Mouse (Mus musculus): ENCODE results near the gene Tipin. TPM values are rescaled to one million over a fixed set of nuclear protein-coding genes. Genes with fewer than 3 reads are reported as not detected.

Gene Tipin
- total RNA-seq (2014; rRNA removed) = 5.7 and 6.0 TPM in 2 replicates
- polyA plus RNA-seq (2012; rRNA removed) = 1.4 and 2.5 TPM in 2 replicates

DNA sequence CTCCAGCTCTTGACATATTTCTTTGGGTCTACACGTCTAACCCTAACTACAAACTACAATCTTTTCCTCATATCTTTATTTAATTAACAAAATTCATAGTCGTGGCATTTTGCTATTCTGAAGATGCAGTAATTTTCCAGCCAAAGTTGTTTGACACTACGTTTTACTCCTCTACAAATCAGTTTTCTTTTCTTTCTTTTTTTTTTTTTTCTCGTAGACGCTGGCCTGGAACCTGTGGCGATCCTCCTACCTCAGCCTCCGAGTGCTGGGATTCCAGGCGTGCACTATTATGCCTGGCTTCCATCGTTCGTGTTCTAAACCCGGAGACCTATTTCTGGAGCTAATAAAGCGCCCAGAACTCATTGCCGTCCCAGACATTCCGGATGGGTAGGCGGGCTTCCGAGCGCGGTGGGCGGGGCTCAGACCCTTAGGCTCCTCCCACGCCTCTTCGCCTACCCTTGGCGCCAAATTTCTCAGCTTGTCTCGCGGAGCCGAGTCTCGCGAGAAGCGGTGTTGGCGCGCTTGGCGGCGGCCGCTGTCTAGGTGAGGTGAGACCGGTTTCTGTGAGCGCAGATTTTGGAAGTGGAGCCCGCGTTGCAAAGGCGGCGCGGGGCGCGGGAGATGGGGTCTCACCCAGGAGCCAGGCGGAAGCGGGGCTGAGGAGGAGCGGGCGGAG is at the start of gene Tipin:
Gene Tipin, plus strand, starts transcription at position 477 of the 676 bp plus-strand sequence.
- Histone ChIP-seq H3K27me3 (ENCODE audit: control insufficient read depth, insufficient read depth, low read length) (no peaks in the 10 kb centered on the region), H3K27ac (replicated peaks; ENCODE audit: insufficient read depth, low read depth, low read length) (no peak within 1 kb of the TSS), H3K4me3 (ENCODE audit: insufficient read depth, low read depth, low read length) (peak within 1 kb of the TSS; percentile 92), H3K36me3 (ENCODE audit: control insufficient read depth, insufficient read depth, low read length) (no peaks in the 10 kb centered on the region), H3K4me1 (ENCODE audit: control insufficient read depth, insufficient read depth, low read length) (no peaks in the 10 kb centered on the region), H3K9ac (ENCODE audit: low read depth, low read length) (peak within 1 kb of the TSS; percentile 96), H3K79me2 (ENCODE audit: control insufficient read depth, insufficient read depth, low read length) (no peaks in the 10 kb centered on the region; the same call in 1 of the 2 replicates)
- TF ChIP-seq CTCF (IDR thresholded peaks at IDR 0.05; ENCODE audit: low read depth, low read length) (no peak), POLR2A (IDR thresholded peaks at IDR 0.05; ENCODE audit: extremely low read depth, insufficient read depth, low read length) (0 out of 2 replicates have a peak, but pooled peaks have one; percentile 59)
- peak; percentile 78 for DNase-seq (ENCODE audit: extremely low read depth, low read depth, low spot score)
- 1% methylated on average over 46 of the region's 46 CpGs for WGBS

DNA sequence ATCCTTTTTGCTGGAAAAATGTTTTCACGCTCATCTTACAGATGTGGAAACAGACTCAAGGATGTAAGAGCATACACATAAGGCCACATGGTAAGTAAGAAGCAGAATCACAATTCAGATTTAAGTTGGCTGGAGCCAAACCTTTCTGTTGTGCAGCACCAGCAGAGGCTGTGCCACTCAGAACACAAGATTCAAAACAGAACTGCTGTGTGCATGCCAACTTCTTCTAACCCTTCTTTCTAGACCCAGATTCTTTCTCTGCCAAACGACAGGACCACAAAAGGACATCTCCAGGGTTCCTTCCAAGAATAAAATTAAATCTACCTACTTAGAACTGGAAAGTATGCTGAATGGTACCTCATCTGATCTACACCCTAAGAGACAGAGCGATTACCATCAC is 49.7 kb upstream of the Tipin start:
- Histone ChIP-seq H3K9ac (ENCODE audit: low read depth, low read length) (no peak overlapping the region), H3K79me2 (ENCODE audit: control insufficient read depth, insufficient read depth, low read length) (peaks cover 42% of the 10 kb centered on the region; the same call in 1 of the 2 replicates), H3K4me3 (ENCODE audit: insufficient read depth, low read depth, low read length) (no peak overlapping the region), H3K27me3 (ENCODE audit: control insufficient read depth, insufficient read depth, low read length) (no peaks in the 10 kb centered on the region), H3K36me3 (ENCODE audit: control insufficient read depth, insufficient read depth, low read length) (no peaks in the 10 kb centered on the region; the same call in 1 of the 2 replicates), H3K27ac (replicated peaks; ENCODE audit: insufficient read depth, low read depth, low read length) (no peak overlapping the region), H3K4me1 (ENCODE audit: control insufficient read depth, insufficient read depth, low read length) (peaks cover 20% of the 10 kb centered on the region)
- TF ChIP-seq CTCF (IDR thresholded peaks at IDR 0.05; ENCODE audit: low read depth, low read length) (no peak), POLR2A (IDR thresholded peaks at IDR 0.05; ENCODE audit: extremely low read depth, insufficient read depth, low read length) (no peak)
- DNase-seq (ENCODE audit: extremely low read depth, low read depth, low spot score) = no peak
- WGBS = 77% methylated on average over 3 of the region's 3 CpGs

DNA sequence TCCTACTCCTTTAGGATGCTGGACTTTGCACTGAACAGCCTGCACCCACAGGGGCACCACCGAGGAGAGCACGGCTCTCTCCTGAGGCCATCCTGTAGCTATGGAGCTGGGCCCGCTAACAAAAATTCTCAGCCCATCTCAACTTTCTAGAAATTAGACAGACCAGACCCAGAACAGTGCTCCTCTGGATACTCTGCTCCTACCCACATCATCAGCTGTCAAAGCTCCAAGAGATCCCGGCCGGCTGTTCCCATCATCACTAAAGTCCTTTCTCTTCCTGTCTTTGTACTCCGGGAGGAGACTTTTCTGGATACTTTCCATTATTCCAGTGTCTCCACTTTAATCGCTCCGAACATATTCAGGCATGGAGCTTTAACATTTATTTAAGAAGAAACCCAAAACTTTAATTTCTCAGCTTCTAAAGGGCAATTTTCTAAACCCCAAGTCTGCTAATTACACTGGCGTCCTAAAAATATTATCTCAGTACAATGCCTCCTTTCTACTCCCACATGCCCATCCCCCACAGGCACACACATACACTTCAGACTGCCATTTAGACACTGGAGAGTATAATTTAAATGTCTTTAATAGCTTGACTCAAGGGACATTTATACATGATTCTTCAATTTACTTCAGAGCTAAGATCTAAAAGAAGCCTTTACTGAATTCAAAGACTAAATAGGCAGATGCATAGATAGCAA is 49.0 kb upstream of the Tipin start:
- DNase-seq (ENCODE audit: extremely low read depth, low read depth, low spot score) = no peak
- WGBS = 75% methylated on average over 9 of the region's 9 CpGs
- Histone ChIP-seq H3K27me3 (ENCODE audit: control insufficient read depth, insufficient read depth, low read length) (no peaks in the 10 kb centered on the region), H3K36me3 (ENCODE audit: control insufficient read depth, insufficient read depth, low read length) (no peaks in the 10 kb centered on the region; the same call in 1 of the 2 replicates), H3K4me3 (ENCODE audit: insufficient read depth, low read depth, low read length) (no peak overlapping the region), H3K27ac (replicated peaks; ENCODE audit: insufficient read depth, low read depth, low read length) (no peak overlapping the region), H3K4me1 (ENCODE audit: control insufficient read depth, insufficient read depth, low read length) (peaks cover 20% of the 10 kb centered on the region), H3K79me2 (ENCODE audit: control insufficient read depth, insufficient read depth, low read length) (peaks cover 38% of the 10 kb centered on the region; the same call in 1 of the 2 replicates), H3K9ac (ENCODE audit: low read depth, low read length) (no peak overlapping the region)
- TF ChIP-seq CTCF (IDR thresholded peaks at IDR 0.05; ENCODE audit: low read depth, low read length) (no peak), POLR2A (IDR thresholded peaks at IDR 0.05; ENCODE audit: extremely low read depth, insufficient read depth, low read length) (no peak)

DNA sequence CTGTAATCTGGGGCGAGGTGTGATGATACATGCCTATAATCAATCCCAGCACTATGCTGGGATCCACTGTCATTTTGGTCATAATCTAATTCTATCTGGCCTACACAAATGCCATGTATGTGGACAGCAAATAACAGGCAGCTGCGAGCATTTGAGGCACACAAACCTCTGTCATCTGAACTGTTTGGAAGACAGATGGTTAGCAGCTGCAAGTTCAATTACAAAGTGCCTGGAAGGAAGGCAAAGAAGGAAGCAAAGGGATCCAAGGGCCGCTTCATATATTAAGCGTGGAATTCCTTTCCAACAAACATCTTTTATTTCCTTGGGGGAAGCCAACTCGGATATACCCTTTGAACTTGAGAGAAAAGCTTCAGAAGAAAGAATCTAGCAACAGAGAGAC is 47.7 kb upstream of the Tipin start:
- Histone ChIP-seq H3K4me1 (ENCODE audit: control insufficient read depth, insufficient read depth, low read length) (peaks cover 20% of the 10 kb centered on the region), H3K4me3 (ENCODE audit: insufficient read depth, low read depth, low read length) (no peak overlapping the region), H3K27me3 (ENCODE audit: control insufficient read depth, insufficient read depth, low read length) (no peaks in the 10 kb centered on the region), H3K27ac (replicated peaks; ENCODE audit: insufficient read depth, low read depth, low read length) (no peak overlapping the region), H3K36me3 (ENCODE audit: control insufficient read depth, insufficient read depth, low read length) (no peaks in the 10 kb centered on the region; the same call in 1 of the 2 replicates), H3K9ac (ENCODE audit: low read depth, low read length) (no peak overlapping the region), H3K79me2 (ENCODE audit: control insufficient read depth, insufficient read depth, low read length) (peaks cover 35% of the 10 kb centered on the region; the same call in 1 of the 2 replicates)
- no peak for TF ChIP-seq CTCF (IDR thresholded peaks at IDR 0.05; ENCODE audit: low read depth, low read length)
- TF ChIP-seq POLR2A (IDR thresholded peaks at IDR 0.05; ENCODE audit: extremely low read depth, insufficient read depth, low read length) = no peak
- WGBS = 80% methylated on average over 5 of the region's 5 CpGs
- DNase-seq (ENCODE audit: extremely low read depth, low read depth, low spot score) = no peak

DNA sequence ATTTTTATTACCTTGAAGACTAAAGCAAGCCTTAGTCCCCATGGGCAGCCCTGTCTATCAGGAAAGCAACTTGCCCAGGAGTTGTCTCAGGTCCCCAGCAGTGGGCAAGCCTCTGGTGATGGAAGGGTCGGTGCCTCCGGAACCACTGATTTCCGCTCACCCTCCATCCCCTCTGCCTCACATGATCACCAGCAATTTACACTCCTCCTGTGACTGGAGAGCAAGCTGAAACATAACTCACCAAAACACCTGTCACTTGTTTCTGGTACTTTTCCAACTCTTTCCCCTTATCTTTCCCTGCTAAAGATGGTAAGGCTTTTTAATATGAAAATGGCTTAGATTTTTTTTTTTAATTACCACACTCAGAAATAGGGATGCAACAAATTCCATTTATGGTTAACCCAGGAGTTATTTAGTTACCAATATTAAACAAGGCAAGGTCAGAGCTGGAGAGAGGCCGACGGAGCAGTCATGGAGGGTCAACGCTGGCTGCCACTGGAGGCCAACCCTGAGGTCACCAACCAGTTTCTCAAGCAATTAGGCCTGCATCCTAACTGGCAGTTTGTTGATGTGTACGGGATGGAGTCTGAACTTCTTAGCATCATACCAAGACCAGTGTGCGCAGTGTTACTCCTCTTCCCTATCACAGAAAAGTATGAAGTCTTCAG is 46.5 kb upstream of the Tipin start, which contains the start of gene Uchl4:
Gene Uchl4, plus strand, starts transcription at position 434 of the 668 bp plus-strand sequence.
- Histone ChIP-seq H3K9ac (ENCODE audit: low read depth, low read length) (no peak within 1 kb of the TSS), H3K36me3 (ENCODE audit: control insufficient read depth, insufficient read depth, low read length) (no peaks in the 10 kb centered on the region; the same call in 1 of the 2 replicates), H3K4me1 (ENCODE audit: control insufficient read depth, insufficient read depth, low read length) (peaks cover 20% of the 10 kb centered on the region), H3K4me3 (ENCODE audit: insufficient read depth, low read depth, low read length) (no peak within 1 kb of the TSS), H3K27ac (replicated peaks; ENCODE audit: insufficient read depth, low read depth, low read length) (peak within 1 kb of the TSS; percentile 52), H3K79me2 (ENCODE audit: control insufficient read depth, insufficient read depth, low read length) (peaks cover 26% of the 10 kb centered on the region; the same call in 1 of the 2 replicates), H3K27me3 (ENCODE audit: control insufficient read depth, insufficient read depth, low read length) (no peaks in the 10 kb centered on the region)
- DNase-seq (ENCODE audit: extremely low read depth, low read depth, low spot score) = peak; percentile 77
- TF ChIP-seq POLR2A (IDR thresholded peaks at IDR 0.05; ENCODE audit: extremely low read depth, insufficient read depth, low read length) = no peak
- no peak for TF ChIP-seq CTCF (IDR thresholded peaks at IDR 0.05; ENCODE audit: low read depth, low read length)
- 48% methylated on average over 8 of the region's 8 CpGs for WGBS
